Mouse (Mus musculus): ENCODE measurements around the gene Eps8l2. TPM values are rescaled to one million over a fixed set of nuclear protein-coding genes. Genes with fewer than 3 reads are reported as not detected.
A peak's percentile ranks its signal among the peaks of the same experiment; 100 is the strongest.

Gene Eps8l2
- polyA plus RNA-seq, 1 experiment from 2014 or later, result 3.4 TPM

- ATAC-seq (replicated peaks; ENCODE audit: insufficient number of reproducible peaks, low FRiP score, low TSS enrichment, low read depth) (no peak), DNase-seq (ENCODE audit: low spot score) (no peak)
- Histone ChIP-seq H3K9me3 (replicated peaks; ENCODE audit: control insufficient read depth, low read length) (no peaks in the 10 kb centered on the region), H3K4me3 (ENCODE audit: low read depth, low read length) (no peak overlapping the region), H3K9ac (replicated peaks; ENCODE audit: low read length) (no peak overlapping the region), H3K27me3 (ENCODE audit: control insufficient read depth, insufficient read depth, low read length) (no peaks in the 10 kb centered on the region), H3K36me3 (replicated peaks; ENCODE audit: control insufficient read depth, insufficient read depth, low read depth, low read length) (no peaks in the 10 kb centered on the region; the same call in 1 of the 2 replicates), H3K4me1 (ENCODE audit: control insufficient read depth, insufficient read depth, low read length) (peaks cover 8% of the 10 kb centered on the region), H3K4me2 (ENCODE audit: low read depth, low read length) (no peak overlapping the region), H3K27ac (replicated peaks; ENCODE audit: low read depth, low read length) (no peak overlapping the region)
- 100% methylated on average over 1 of the region's 1 CpGs for WGBS
Observed at GRCm38 (mm10) chr7:141324686-141325085, 14.0 kb upstream of the Eps8l2 start.

DNA sequence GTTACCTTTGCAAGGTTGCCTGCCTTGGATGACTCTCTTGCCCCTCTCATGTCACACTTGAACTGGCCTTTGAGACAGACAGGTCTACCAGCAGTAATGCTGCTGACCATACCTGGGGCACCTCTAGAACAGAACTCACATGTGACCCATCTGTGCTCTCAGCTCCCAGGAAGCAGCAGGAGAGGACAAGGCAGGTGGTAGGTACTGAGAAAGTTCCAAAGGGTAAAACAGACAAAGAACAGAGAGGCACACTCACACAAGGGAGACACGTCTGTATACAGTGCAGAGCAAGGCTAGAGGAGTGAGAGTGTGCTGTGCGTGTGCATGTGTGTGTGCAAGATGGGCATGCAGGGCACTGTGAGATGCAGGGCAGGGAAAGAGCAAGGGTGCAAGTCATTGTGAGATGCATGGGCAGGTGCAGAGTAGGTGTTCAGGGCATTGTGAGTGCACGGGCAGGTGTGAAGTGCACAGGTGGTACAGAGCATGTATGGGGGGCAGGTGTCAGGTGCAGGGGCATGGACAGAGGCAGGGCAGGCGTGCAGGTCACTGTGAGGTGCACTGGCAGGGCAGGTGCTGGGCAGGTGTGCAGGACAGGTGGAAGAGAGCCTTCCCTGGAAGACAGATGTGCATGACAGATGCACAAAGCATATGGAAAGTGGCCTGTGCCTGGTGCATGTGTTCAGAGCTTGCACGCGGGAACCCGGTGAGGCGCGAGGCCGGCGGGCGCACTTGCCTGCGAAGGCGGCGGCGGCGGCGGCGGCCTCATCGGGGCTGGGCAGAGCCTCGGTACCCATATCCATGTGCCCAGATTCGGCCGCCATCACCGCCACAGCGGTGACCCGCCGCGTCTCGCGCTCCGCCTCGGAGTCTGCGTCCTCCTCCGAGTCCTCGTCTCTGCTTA, 11.9 kb upstream of the Eps8l2 start:
- 5% methylated on average over 33 of the region's 35 CpGs for WGBS
- Histone ChIP-seq H3K9me3 (replicated peaks; ENCODE audit: control insufficient read depth, low read length) (no peaks in the 10 kb centered on the region), H3K27me3 (ENCODE audit: control insufficient read depth, insufficient read depth, low read length) (no peaks in the 10 kb centered on the region), H3K4me1 (ENCODE audit: control insufficient read depth, insufficient read depth, low read length) (peaks cover 8% of the 10 kb centered on the region), H3K4me3 (ENCODE audit: low read depth, low read length) (peak overlapping the region; percentile 65), H3K36me3 (replicated peaks; ENCODE audit: control insufficient read depth, insufficient read depth, low read depth, low read length) (no peaks in the 10 kb centered on the region; the same call in 1 of the 2 replicates), H3K9ac (replicated peaks; ENCODE audit: low read length) (peak overlapping the region; percentile 95), H3K4me2 (ENCODE audit: low read depth, low read length) (peak overlapping the region; percentile 93), H3K27ac (replicated peaks; ENCODE audit: low read depth, low read length) (peak overlapping the region; percentile 98)
- ATAC-seq (replicated peaks; ENCODE audit: insufficient number of reproducible peaks, low FRiP score, low TSS enrichment, low read depth), result peak; percentile 32
- DNase-seq (ENCODE audit: low spot score), result peak; percentile 47

DNA sequence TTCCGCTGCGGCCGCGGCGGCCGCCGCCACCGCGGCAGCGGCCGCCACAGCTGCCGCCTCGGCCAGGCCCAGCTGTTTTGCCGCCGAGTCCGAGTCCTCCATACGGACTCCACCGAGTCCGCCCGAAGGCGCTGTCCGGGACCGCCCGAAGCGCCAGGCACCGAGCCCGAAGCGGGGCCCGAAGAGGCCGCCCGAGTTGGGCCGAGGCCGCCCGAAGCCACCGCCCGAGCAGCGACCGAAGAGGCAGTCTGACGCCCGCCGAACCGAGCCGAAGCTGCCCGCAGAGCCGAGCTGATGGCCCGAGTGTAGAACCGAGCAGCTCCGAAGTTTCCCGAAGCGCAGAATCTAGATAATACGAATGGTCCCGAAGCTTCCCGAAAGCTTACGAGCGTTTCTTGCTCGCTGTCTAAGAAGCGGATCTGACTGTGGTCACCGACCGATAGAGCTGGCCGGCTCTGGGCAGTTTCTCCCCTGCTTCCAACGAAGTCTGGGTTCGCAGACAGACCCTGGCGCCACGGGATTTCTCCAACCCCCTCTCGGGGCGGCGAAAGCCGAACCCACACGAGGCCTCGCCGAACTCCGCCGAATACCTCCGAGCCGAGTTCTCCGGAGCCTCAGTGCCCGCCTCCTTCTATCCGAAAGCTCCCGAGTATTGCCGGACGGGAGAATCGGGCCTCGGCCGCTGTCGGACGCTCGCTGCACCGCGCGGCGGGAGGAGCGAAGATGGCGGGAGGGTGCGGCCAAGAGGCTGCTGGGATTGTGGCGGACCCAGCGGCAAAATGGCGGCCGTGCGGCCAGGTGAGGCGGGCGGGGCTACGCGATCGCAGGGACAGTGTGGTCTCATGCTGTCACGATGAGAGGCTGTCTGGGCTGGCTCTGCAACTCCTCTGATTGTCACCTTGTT, 11.0 kb upstream of the Eps8l2 start, which contains the start of the genes Deaf1 and Tmem80:
Gene Deaf1 (minus strand): TSS at position 222 of the 904 bp plus-strand sequence.
Gene Tmem80 (plus strand): TSS at position 271 of the 904 bp plus-strand sequence.
- DNase-seq (ENCODE audit: low spot score), result peak; percentile 99
- Histone ChIP-seq H3K36me3 (replicated peaks; ENCODE audit: control insufficient read depth, insufficient read depth, low read depth, low read length) (no peaks in the 10 kb centered on the region), H3K9ac (replicated peaks; ENCODE audit: low read length) (peak within 1 kb of the TSS; percentile 95), H3K4me1 (ENCODE audit: control insufficient read depth, insufficient read depth, low read length) (peaks cover 8% of the 10 kb centered on the region), H3K27me3 (ENCODE audit: control insufficient read depth, insufficient read depth, low read length) (no peaks in the 10 kb centered on the region), H3K4me3 (ENCODE audit: low read depth, low read length) (peak within 1 kb of the TSS; percentile 65), H3K27ac (replicated peaks; ENCODE audit: low read depth, low read length) (peak within 1 kb of the TSS; percentile 98), H3K4me2 (ENCODE audit: low read depth, low read length) (peak within 1 kb of the TSS; percentile 93), H3K9me3 (replicated peaks; ENCODE audit: control insufficient read depth, low read length) (no peaks in the 10 kb centered on the region)
- ATAC-seq (replicated peaks; ENCODE audit: insufficient number of reproducible peaks, low FRiP score, low TSS enrichment, low read depth), result peak; percentile 95
- under 1% methylated on average over 105 of the region's 105 CpGs for WGBS

- WGBS, result 15% methylated on average over 24 of the region's 24 CpGs
- Histone ChIP-seq H3K4me2 (ENCODE audit: low read depth, low read length) (peak overlapping the region; percentile 41), H3K27ac (replicated peaks; ENCODE audit: low read depth, low read length) (peak overlapping the region; percentile 98), H3K9me3 (replicated peaks; ENCODE audit: control insufficient read depth, low read length) (no peaks in the 10 kb centered on the region), H3K36me3 (replicated peaks; ENCODE audit: control insufficient read depth, insufficient read depth, low read depth, low read length) (peaks cover 4% of the 10 kb centered on the region; the same call in 1 of the 2 replicates), H3K9ac (replicated peaks; ENCODE audit: low read length) (peak overlapping the region; percentile 95), H3K4me3 (ENCODE audit: low read depth, low read length) (peak overlapping the region; percentile 65), H3K27me3 (ENCODE audit: control insufficient read depth, insufficient read depth, low read length) (no peaks in the 10 kb centered on the region), H3K4me1 (ENCODE audit: control insufficient read depth, insufficient read depth, low read length) (peaks cover 8% of the 10 kb centered on the region)
- DNase-seq (ENCODE audit: low spot score), result no peak
- peak; percentile 39 for ATAC-seq (replicated peaks; ENCODE audit: insufficient number of reproducible peaks, low FRiP score, low TSS enrichment, low read depth)
Observed at GRCm38 (mm10) chr7:141328373-141328990, 10.2 kb upstream of the Eps8l2 start.

- DNase-seq (ENCODE audit: low spot score) (no peak), ATAC-seq (replicated peaks; ENCODE audit: insufficient number of reproducible peaks, low FRiP score, low TSS enrichment, low read depth) (no peak)
- no peak overlapping the region for H3K27ac ChIP-seq (replicated peaks; ENCODE audit: low read depth, low read length)
Observed at GRCm38 (mm10) chr7:141330706-141331105, 8.0 kb upstream of the Eps8l2 start.

DNA sequence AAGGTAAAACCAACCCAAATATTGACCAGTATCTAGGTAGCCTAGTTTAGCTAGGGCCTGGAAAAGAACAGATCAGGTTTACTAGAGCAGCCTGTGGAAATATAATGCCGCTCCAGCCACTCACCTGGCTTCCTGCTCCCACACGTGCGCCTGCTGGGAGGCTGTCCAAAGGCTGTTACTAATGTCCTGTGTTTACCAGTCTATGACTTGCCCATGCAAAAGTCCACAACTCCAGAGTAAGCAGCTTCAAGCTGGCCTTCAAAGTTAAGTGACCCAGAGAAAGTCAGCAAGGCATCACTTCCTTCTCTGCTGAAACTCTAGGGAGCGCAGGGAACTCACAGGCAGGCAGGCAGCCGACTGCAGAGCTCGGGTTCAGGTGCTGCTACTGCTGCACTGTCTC, 6.7 kb upstream of the Eps8l2 start:
- 82% methylated on average over 6 of the region's 6 CpGs for WGBS
- Histone ChIP-seq H3K27ac (replicated peaks; ENCODE audit: low read depth, low read length) (no peak overlapping the region), H3K4me2 (ENCODE audit: low read depth, low read length) (no peak overlapping the region), H3K4me3 (ENCODE audit: low read depth, low read length) (no peak overlapping the region), H3K4me1 (ENCODE audit: control insufficient read depth, insufficient read depth, low read length) (peaks cover 3% of the 10 kb centered on the region; the same call in 1 of the 2 replicates), H3K9me3 (replicated peaks; ENCODE audit: control insufficient read depth, low read length) (no peaks in the 10 kb centered on the region), H3K9ac (replicated peaks; ENCODE audit: low read length) (no peak overlapping the region), H3K36me3 (replicated peaks; ENCODE audit: control insufficient read depth, insufficient read depth, low read depth, low read length) (peaks cover 4% of the 10 kb centered on the region; the same call in 1 of the 2 replicates), H3K27me3 (ENCODE audit: control insufficient read depth, insufficient read depth, low read length) (no peaks in the 10 kb centered on the region)
- ATAC-seq (replicated peaks; ENCODE audit: insufficient number of reproducible peaks, low FRiP score, low TSS enrichment, low read depth) (no peak), DNase-seq (ENCODE audit: low spot score) (no peak)

More at GRCm38 (mm10) chr7:141330706-141331105, 8.0 kb upstream of the Eps8l2 start:
- Histone ChIP-seq H3K4me1 (ENCODE audit: control insufficient read depth, insufficient read depth, low read length) (peaks cover 8% of the 10 kb centered on the region), H3K9me3 (replicated peaks; ENCODE audit: control insufficient read depth, low read length) (no peaks in the 10 kb centered on the region), H3K27me3 (ENCODE audit: control insufficient read depth, insufficient read depth, low read length) (no peaks in the 10 kb centered on the region), H3K36me3 (replicated peaks; ENCODE audit: control insufficient read depth, insufficient read depth, low read depth, low read length) (peaks cover 4% of the 10 kb centered on the region; the same call in 1 of the 2 replicates), H3K9ac (replicated peaks; ENCODE audit: low read length) (no peak overlapping the region), H3K4me2 (ENCODE audit: low read depth, low read length) (no peak overlapping the region), H3K4me3 (ENCODE audit: low read depth, low read length) (no peak overlapping the region)

DNA sequence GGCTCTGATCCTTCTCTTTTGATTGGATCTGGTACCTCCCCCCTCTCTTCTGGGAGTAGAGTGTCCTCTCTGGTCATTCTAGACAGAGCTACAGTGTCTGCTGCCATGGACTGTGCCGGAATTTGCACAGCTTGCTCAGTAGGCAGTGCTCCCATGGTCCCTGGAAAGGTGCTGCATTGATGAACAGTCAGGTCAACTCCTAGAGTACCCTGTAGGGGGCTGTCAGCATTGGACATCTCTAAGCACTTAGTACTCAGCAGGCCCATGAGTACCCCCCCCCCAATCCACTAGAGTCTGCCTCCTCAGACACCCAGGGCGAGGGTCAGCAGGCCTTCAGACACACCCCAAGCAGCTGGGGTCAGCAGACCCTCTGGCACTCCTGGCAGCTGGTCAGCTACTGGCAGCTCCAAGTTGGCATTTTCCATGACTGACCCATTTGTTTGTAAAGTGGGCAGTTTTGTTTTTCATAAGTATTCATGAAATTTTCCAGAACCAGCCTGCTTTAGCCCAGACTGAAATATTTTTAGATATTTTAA, 3.6 kb upstream of the Eps8l2 start:
- no peak overlapping the region for H3K9ac ChIP-seq (replicated peaks; ENCODE audit: low read length)
- no peak overlapping the region for H3K4me2 ChIP-seq (ENCODE audit: low read depth, low read length)
- peaks cover 4% of the 10 kb centered on the region; the same call in 1 of the 2 replicates for H3K36me3 ChIP-seq (replicated peaks; ENCODE audit: control insufficient read depth, insufficient read depth, low read depth, low read length)
- H3K4me3 ChIP-seq (ENCODE audit: low read depth, low read length), result no peak overlapping the region
- H3K4me1 ChIP-seq (ENCODE audit: control insufficient read depth, insufficient read depth, low read length), result no peaks in the 10 kb centered on the region; the same call in 1 of the 2 replicates
- no peaks in the 10 kb centered on the region for H3K27me3 ChIP-seq (ENCODE audit: control insufficient read depth, insufficient read depth, low read length)
- ATAC-seq (replicated peaks; ENCODE audit: insufficient number of reproducible peaks, low FRiP score, low TSS enrichment, low read depth), result no peak
- H3K27ac ChIP-seq (replicated peaks; ENCODE audit: low read depth, low read length), result no peak overlapping the region
- DNase-seq (ENCODE audit: low spot score), result no peak
- no peaks in the 10 kb centered on the region for H3K9me3 ChIP-seq (replicated peaks; ENCODE audit: control insufficient read depth, low read length)
- 78% methylated on average over 2 of the region's 2 CpGs for WGBS
